Mouse (Mus musculus): ENCODE measurements around the gene Nxf1. TPM values are rescaled to one million over a fixed set of nuclear protein-coding genes. Genes with fewer than 3 reads are reported as not detected.

Nxf1 gene
- total RNA-seq, 4 experiments from 2014 or later: 102 to 164 (median 148) TPM

DNA sequence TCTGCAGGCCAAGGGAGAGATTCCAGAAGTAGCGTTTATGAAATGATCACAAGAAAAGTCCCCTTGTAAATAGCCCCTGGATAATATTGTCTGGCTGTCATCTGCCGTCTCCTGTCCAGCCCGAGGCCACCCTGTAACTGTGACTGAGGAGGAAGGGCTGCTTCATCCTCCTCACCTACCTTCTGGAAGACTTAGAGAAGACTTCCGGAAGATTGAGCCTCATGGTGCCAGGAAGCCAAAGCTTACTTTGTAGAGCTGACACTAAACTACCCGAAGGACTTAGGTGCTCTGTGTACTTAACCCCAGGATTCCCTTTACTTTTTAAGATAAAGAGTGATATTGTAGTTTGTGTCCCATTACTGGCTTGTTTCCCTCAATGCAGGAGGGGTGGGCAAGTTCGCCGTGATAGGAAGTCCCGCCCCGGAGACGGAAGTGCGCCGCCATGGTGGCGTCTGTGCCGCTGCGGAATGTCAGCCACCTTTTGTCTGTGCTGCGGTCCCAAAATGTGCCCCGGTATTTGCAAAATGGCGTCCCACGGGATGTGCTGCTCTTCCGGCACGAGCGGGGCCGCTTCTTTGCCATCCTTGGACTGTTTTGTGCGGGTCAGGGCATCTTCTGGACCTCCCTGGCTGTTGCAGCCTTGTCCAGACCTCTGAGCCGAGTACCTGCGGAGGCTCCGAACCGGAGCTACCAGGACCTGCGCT lies 13.8 kb downstream of the Nxf1 start, which contains the start of gene Tmem223:
Gene Tmem223 (plus strand): TSS at position 430 of the 704 bp plus-strand sequence.
- peak; percentile 75 for DNase-seq

DNA sequence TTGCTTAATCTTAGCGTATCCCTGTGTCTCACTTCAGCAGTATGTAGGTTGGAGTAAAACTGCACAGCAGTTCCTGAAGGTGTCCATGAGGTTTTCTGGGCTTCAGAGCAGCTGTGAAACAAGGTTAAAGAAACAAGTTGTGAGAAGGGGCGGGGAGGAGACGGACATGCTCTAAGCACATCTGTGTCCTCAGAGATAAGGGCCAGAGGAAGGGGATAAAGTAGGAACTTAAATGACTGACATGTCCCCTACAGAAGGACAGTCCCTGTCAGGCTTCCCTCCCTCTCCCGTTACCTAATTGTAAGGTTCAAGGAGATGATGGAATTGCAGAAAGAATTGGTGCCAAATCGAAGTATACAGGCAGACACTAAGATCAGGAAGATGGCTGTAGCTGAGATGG lies 16.1 kb downstream of the Nxf1 start:
- DNase-seq: no peak

DNA sequence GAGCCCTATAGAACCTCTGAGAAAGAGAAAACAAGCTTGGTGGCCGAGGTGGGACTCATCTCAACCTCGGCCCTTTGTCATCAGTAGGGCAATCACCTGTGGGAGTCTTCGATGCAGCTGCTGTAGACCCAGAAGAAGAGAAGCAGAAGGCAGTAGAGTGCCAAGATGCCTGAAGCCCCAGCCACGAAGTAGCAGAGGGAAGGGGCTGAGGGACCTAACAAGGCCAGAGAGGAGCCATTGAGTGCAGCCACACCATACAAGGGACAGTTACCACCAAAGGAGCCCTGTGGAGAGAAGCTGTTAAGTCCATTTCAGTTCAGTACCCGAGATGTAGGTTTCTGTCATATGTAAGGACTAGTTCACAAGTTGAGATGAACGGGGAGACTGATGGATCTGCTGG lies 16.5 kb downstream of the Nxf1 start:
- no peak for DNase-seq

DNA sequence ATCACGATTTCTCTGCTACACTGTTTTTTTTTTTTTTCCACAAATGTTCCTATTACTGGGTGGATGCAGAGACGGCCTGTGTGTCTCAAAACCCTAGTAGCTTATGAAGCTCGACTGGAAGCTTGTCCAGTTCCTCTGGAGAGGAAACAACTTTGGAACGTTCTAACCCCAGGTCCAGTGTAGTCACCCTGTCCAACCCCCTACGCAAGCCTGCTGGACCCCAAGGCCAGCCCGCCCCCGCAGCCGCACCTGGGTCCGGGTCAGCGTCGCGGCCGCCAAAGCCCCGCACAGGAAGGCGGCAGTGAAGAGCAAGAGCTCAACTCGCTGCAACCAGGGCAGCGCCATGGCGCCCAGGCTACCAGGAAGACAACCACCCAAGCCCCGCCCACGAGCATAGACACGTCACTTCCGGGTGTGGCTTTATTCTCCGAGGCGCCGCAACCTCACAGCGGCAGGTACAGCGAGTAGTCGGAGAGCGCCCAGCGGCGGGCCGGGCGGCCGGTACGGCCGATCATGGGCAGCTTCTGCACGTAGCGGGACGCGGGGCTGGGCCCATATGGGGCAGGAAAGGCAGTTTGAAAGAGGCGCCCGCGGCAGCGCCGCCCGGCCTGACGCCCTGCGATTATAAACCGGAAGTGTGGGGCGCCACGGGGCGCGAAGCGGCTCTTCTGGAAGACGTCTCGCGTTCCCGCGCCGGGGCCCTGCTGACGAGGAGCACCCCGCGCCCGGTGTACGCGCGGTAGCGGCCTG lies 17.4 kb downstream of the Nxf1 start, which contains the start of gene Tmem179b:
Gene Tmem179b (minus strand): TSS at position 382 of the 750 bp plus-strand sequence.
- DNase-seq: peak; percentile 92

DNA sequence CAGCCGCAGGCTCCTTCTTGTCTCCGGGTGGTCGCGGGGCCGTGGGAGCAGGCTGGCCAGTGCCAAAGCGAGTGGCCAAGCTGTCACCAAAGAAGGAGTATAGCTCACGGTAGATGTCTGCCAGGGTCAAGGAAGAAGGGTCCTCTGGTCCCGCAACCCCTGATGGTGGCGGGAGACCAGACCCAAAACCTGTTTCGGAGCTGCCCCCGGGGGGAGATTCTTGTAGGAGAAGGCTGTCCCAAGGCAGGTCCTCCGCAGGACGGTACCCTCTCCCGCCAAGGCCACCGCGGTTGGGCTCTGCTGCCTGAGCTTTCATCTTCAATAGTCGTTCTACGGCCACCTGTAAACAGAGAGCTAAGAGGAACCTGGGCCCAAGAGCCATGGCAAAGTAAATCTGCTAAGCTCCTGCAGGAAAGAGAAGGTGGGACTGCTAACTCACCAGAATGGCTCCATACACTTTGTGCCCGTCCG lies 18.1 kb downstream of the Nxf1 start:
- no peak for DNase-seq

DNA sequence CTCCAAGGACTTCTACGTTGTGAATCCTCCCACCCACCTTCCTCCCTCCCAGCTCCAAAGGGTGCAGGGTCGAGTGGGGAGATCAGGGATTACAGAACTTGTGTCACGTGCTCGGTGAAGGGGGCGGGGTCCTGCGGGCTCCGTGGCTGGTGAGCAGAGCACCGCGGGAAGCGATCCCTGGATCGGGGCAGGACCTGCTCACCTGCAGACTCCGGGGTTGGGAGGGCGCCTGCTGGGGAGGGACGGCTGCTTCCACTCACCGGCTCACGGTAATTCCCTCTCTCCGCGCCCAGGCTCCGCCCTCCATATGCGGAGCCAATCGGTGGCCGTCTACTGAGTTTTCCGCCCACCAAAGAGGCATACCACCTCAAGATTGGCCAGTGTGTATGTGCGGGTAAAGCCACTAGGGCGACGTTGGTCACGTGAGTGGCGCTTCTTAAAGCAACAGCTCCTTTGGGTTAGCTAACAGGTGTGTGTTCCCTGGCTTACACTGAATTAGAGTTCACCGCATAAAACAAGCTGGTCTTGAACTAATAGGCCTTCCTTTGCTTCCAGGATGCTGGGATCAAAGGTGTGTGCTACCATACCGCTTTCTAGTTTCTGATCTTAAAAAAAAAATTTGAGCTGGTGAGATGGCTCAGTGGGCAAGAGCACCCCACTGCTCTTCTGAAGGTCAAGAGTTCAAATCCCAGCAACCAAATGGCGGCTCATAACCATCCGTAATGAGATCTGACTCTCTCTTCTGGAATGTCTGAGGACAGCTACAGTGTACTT lies 29.3 kb downstream of the Nxf1 start, which contains the start of gene Taf6l:
Gene Taf6l (minus strand): TSS at position 410 of the 774 bp plus-strand sequence.
- DNase-seq: peak; percentile 92

DNA sequence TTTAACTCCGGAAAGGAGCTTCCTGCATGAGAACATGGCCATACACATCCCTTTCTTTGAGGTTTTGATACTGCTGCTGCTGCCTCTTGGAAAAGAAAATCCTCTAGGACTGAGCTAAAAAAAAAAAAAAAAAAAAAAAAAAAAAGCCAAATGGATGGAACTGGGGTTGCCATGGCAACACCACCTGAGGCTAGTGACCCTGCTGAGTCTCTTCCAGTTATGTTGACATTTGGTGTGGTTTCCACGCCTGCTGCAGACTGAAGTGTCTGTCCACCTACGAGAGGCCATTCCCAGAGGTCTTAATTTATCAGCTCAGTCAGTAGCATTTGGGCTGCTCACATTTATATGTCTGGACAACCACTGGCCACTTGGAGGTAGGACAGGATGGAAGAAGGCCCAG lies 31.6 kb downstream of the Nxf1 start:
- DNase-seq: no peak

DNA sequence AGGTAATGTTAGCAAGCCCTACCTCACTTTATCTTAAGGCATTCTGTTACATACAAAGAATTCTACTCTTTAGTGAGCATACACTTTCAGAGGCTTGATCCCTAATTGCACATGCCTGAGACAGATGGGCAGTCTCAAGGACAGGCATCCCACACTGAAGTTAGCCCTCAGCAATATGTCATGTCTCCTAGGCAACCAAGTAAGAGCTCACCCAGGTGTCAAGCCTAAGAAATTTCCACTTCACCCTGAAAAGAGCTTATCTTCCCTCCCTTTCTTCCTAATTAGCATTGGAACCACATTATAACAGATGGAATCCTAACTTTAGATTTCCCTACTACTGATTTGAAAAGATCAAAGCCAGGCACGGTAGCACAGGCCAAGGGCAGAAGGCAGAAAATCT lies 32.3 kb downstream of the Nxf1 start:
- no peak for DNase-seq

DNA sequence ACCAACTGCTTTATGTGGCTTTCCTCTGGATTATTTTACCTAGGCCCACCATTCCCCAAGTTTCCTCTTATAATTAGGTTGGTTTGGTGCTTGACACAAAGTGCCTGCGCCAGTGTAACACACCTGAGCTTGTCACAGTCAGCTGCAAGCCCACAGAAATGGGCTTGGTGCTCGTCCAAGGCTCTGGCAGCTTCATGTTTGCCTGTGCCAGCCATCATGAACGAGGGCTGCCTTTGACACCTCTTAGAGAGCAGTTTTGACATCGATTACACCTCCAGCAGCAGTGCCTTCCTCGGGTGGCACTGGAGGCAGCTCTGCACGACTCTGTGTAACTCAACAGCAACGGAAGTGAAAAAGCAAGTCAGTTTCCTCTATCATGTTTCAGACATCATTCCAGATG lies 33.3 kb downstream of the Nxf1 start:
- DNase-seq: no peak

DNA sequence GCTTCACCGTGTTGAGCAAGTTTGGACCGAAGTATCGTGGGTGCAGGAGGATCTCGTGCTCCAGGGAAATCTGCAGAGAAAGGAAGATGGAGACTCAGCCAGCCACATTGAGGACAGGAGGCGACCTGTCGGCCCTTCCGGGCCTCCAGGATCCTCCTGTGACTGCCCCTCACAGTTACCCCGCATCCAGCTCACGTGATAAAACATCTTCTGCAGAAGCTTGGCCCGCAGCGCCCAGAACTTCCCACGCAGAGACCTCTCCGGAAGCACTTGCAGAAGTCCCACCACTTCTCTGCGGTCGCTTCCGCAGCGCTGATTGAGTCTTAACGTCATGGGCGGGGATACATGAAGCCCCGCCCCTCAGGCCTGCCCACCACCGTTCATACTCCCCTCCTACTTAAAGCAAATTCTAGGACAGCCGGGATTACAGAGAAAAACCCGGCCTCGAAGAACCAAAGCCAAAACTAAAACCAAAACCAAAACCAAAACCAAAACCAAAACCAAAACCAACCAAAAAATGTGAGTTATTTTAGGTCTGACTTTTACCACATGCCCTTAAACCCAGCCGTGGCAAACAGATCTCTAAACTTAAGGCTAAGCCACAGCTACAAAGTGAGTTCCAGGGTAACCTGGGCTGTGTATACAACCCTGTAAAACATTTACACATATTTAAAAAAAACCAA lies 41.5 kb downstream of the Nxf1 start, which contains the start of gene Polr2g:
Gene Polr2g (minus strand): TSS at position 314 of the 683 bp plus-strand sequence.
- peak; percentile 92 for DNase-seq

DNA sequence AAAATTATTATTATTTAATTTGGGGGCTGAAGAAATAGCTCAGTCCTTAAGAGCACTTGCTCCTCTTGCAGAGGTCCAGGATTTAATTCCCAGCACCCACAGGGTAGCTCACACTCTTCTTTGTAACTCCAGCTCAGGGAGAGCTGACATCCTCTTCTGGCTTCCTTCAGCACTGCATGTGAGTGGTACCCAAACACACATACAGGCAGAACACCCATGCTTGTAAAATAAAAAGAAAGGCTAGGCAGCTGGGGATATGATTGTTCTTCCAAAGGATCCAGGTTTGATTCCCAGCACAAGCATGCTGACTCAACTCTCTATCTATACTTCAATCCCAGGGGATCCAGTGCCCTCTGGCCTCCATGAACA lies 42.1 kb downstream of the Nxf1 start:
- DNase-seq: no peak

DNA sequence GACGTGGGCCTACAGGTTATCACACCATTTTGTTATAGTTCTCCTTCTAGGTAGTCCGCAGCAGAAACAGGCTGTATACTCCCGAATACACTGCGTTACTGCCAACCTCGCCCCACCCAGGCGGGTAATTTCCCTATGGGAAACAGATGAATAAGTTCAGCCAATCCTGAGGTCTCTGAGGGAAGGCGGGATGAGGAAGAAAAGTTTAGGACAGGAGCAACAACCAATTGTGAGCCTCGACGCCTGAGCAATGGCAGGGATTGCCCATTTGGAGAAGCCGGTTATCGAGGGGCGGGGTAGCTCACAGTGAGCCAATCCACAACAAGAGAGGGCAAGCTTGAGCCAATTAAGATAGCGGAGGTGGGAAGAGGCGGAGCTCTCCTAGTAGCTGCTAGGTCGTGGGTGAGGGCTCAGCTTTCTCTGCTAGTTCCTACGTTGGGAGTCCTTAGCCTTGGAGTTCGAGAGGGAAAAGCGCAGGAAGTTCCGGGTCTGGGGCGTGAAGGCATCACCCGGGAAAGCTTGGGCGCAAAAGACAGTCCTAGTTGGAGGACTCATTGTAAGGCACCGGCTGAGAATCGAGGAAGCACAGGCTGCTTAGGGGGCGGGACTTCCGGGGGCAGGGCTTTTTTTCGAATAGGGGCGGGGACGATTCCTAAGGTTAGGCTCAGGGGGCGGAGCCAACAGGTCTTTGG lies 45.4 kb downstream of the Nxf1 start, which contains the start of gene Zbtb3:
Gene Zbtb3 (plus strand): TSS at position 426 of the 692 bp plus-strand sequence.
- peak; percentile 97 for DNase-seq

DNA sequence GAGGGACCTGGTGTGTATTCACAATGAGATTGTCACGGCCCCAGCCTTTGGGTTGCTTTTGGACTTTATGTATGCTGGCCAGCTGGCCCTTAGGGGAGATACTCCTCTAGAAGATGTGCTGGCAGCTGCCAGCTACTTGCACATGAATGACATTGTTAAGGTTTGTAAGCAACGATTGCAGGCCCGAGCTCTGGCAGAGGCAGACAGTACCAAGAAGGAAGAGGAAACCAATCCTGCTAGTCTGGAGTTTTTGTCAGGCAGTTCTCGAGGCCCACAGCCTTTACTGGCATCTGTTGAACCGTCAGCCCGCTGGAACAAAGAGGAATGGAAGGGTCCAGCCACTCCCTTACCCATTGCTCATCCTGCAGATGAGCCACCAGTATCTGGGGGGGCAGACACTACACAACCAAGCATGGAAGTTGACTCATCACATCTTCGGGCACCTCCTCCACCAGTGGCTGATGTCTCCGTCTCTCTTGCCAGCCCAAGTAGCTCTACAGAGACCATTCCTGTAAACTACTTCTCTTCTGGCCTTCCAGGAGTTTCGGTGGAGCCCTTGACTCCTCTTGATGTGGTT lies 46.4 kb downstream of the Nxf1 start:
- no peak for DNase-seq

DNA sequence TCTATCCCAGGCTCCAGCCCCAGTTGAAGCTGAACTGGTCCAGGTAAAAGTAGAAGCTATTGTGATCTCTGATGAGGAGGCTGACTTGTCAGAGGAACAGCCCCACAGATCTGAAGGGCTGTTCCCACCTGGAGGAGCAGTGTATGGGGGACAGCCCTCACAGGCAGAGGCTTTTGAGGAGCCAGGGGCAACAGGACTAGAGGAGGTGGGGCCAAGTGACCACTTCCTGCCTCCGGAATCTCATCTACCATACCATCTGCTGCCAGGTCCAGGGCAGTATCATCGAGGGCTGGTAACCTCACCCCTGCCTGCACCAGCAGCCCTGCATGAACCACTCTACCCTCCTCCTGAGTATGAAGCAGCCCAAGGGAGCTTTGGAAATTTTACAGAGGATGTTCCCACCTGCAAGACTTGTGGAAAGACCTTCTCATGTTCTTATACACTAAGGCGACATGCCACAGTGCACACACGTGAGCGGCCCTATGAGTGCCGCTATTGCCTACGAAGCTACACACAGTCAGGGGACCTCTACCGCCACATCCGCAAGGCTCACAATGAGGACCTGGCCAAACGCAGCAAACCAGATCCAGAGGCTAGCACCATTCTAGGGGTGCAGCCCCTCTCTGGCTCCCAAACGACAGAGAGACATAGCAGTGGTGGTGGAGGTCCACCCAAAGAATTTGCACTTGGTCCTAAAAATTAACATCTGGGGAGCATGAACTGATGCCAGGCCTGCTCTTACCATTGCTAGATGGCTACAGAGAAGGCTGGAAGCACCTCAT lies 47.2 kb downstream of the Nxf1 start:
- no peak for DNase-seq

DNA sequence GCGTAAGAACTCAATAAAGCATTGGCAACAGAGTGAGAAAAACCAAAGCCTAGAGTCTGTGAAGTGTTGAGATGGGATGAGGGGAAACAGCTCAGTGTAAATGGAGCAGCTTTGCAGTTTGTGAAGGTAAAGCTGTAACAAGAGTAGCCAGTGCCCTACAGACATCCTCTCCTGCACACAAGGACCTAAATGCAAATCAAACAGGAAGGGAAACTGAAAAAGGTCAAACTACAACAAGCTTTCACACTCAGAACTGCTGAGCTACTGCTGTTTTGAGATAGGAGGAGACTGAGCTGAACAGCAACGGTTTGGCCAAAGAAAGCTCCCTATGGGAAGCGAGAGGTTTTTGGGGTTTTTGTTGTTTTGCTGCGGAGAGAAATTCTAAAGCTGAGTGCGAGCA lies 49.9 kb downstream of the Nxf1 start:
- no peak for DNase-seq

DNA sequence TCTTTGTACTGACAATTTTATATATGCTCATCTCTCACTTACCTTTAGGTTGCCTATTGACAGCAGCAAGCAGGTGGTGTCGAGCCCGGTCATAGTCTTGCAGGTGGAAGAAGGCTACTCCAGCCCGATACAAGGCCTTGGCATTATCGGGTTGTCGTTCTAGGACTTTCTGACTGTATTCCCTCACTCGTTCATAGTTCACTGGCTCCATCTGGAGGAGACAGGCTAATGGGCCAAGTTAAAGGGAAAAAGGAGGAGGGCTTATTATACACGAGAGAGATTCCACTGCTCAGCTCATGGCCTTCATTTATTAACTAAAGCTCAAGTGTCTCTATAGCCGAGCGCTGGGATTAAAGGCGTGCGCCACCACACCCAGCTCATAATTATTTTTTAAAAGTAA lies 58.9 kb downstream of the Nxf1 start:
- DNase-seq: no peak

DNA sequence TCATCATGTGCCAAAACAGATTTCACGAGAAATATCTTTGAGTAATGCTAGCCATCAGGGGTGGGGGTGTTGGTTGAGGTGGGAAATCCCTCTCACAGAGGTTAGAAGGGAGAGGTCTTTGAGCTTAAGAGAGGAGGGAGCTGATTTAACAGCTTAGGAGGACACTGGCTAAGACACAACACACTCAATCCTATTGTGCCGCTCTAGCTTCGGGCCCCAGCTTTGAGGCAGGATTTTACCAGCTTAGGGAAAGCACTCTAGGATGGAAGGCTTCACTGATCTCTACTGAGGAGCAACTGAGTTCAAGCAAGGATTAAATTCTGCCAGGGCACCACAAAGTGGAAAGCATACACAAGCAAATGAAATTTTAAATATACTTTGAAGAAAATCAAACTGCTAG lies 60.1 kb downstream of the Nxf1 start:
- DNase-seq: no peak

DNA sequence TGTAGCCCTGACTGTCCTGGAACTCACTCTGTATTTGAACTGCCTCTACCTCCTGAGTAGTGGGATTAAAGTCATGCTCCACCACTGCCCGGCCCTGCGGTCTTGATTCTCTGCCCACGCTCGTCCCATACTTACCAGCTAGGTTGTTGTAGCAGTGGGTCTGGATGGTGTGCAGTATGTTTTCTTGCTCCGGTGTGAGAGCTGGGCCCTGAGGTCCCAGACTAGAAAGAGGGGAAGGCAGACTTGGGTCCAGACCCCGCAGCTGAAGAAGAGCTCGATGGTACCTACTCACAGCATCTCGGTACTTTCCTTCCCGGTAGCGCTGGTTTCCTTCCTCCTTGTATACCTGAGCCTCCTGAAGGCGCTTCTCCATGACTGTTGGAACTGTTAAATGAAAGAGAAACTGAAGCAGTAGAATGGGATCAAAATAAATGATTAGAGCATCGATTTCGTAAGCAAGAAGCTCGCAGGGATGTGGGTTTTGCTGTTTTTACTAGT lies 61.5 kb downstream of the Nxf1 start:
- DNase-seq: no peak

DNA sequence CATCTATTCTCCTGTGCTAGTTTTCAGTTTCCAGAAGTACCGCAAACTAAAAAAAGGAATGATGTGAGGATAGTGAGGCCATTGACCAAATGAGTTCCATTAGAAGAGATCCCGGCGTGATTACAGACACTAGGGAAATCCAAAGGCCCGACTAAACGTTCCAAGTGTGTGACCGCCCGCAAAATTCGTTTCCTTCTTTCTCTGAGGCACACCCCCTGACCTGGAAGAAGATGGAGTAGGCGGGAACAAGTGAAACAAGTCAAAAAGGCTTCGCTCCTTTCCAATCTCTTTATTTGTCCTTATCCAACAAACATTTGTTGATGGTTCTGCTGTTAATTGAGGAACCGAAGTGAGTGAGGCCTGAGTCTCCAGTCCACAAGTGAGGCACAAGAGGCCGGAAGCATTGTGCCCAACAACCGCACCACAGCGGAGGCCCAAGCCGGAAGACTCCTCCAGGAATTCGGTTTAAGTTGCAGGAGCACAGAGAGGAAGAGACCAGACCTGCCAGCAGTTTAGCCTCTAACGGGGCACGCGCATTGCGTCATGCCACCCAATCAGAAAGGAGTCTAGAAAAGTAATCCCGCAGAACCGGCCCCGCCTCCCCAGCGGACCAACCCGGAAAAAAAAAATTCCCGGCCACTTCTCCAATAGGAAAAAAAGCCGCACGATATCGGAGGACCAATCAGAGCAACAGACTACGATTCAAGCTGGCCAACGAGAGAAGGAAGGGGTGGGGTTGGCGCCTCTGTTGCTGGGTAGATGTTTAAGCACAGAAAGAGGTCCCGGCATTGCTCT lies 62.1 kb downstream of the Nxf1 start, which contains the start of gene Ttc9c:
Gene Ttc9c (minus strand): TSS at position 533 of the 795 bp plus-strand sequence.
- DNase-seq: peak; percentile 98

Measured in adrenal gland, adult 8-10 months (tissue).